Mouse (Mus musculus) lung, postnatal 25 days (tissue): ENCODE measurements around the gene Erc2.
"Not testable (repeated sequence)": the region's sequence is repeated elsewhere in the genome, so short reads cannot be mapped to it uniquely, and the experiment has no call there.

ENCODE experiments used
- DNase-seq: peaks from one replicate; pipeline ENCODE4 v3.0.0; 2022; ENCODE audit warnings: low spot score

The Erc2 gene

GRCm38 (mm10) chr14:27832196-27832595, 210.0 kb downstream of the Erc2 start:
- DNase-seq, result no peak

GRCm38 (mm10) chr14:27835351-27835750, 213.1 kb downstream of the Erc2 start:
- no peak for DNase-seq

DNA sequence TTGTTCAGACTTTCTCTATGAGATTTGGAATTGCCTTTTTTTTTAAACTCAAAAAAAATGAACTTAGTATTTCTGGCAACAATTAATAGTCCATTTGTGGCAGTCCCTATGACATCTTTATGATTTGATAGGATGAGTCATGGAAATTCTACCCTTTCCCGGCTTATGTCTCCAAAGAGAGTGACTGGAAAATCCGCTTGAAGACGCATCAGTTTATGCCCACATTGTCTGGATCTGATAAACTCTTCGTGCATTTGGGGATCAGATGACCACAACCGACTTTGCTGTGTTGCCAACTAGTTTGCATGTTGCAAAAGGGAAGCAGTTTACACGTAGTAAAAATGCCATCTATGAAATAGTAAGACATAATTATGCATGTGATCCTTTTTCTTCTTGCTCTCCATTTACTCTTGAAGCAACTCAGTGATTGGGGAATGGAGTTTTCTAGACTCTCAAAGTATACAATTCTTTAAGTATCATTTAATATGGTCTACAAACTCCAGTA, 215.4 kb downstream of the Erc2 start:
- no peak for DNase-seq

GRCm38 (mm10) chr14:27840120-27840519, 217.9 kb downstream of the Erc2 start:
- DNase-seq, result no peak

DNA sequence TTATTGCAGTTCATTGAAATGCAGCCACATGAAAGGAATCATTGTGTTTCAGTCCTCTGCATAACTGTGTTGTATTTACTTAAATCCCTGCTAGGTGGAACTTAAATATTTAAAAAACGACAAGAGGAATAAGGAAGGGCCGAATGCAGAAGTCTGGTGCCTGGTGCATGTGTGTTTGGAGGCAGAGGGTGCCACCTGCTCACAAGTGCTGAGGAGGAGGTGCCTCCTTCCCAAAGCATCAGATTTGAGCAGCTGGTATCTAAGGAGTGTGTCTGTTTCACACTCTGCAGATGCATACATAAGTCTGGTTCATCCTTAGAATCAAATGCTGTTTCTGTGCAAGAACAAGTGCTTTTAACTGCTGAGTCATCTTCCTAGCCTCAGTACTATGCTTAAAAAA, 224.6 kb downstream of the Erc2 start:
- no peak for DNase-seq

- no peak for DNase-seq
Measured at GRCm38 (mm10) chr14:27847291-27847690, 225.1 kb downstream of the Erc2 start.

DNA sequence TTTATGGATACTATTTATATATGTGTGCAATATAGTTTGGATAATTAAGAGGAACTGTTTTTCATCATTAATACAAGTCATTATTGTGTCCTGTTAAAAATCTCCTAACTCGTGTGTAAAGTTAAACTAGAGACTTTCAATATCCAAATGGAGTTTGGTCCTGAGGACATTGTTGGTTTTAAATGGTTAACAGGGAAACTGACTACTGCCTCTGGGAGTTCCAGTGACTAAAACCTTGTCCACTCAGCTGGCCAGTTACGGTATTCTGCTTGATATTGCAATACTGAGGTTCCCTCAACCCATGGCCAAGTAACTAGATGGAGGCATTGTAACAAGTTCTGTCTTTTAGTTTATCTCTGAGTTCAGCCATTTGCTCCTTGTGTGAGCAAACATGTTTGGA, 229.0 kb downstream of the Erc2 start:
- DNase-seq, result no peak

DNA sequence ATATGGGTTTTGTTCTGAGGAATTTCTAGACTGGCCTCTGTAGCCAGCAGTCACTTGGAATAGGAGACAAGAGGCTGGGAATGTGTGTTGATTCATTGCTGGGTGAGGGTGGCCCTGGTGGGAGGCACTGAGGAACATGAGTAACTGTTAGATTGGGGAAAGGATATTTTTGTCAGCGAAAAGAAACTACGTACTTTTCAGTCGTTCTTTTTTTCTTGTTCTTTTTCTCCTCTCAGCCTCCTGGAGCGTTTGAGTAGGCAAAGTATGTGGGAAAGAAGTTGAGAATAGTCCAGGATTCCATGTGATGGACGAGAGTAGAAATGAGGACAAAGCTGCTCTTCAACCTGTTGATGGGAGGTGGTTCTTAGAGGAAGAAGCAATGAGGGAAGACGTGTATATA, 230.4 kb downstream of the Erc2 start:
- no peak for DNase-seq

DNA sequence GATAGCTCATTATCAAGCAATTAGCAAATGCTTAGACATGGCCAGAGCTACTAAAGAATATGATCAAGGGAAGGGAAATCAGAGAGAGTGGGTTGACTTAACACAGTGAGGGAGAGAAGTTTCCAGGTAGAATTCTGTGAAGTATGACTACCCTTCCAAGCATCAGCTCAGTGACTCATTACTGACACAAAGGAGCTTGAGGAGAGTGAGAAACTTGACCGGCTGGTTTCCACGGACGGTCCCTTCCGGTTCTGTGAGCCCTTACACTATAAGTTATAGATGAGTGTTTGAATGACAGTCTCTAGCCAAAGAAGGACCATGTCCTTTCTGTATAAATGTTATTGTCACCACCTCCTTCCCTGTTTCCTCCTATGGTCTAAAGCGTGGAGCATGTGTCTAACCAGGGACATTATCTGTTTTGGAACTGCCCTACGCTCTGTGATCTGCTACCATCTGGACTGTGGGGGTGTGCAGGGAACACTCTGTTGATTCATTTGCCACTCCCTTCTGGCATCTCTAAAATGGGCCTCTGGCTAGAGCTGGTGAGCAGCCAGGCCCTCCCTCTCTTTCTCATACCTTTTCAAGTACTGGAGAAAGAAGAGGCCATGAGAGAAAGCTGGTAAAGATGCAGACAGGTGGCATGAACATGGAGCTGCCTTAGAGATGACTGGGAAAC, 238.3 kb downstream of the Erc2 start:
- DNase-seq, result no peak

DNA sequence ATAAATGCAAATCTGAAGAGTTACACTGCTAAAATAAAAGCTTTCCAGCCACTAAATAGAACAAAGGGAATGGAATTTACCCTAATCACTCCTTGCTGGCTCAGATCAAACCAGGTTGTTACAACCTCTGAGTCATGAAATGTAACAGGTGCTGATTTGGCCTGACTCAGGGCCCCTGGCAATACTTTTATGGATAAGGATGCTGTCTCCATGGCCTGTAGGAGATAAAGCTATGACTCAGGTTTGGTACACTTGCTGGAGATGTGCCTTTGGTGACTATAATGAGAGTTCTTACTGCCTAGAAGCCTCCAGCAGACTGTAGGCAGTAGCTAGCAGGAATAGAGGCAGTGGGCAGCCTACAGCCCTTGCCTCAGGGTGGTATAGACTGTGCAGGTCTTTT, 240.1 kb downstream of the Erc2 start:
- no peak for DNase-seq

DNA sequence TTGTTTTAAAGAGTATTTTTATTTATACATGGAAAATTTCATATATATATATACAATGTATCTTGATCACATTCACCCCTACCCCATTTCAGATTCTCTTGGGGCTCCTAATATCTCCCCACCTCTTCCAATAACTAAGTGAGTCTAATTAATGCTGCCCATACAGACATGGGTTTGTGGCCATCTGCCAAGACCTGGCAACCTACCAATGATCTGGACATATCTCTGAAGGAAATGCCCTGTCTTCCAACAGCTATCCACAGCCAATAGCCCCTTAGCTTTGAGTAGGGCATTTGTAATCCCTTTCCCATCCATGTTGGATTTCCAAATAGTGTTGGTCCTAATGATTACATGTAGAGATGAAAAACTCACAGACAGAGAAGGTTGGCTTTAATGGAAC, 245.2 kb downstream of the Erc2 start:
- no peak for DNase-seq

DNA sequence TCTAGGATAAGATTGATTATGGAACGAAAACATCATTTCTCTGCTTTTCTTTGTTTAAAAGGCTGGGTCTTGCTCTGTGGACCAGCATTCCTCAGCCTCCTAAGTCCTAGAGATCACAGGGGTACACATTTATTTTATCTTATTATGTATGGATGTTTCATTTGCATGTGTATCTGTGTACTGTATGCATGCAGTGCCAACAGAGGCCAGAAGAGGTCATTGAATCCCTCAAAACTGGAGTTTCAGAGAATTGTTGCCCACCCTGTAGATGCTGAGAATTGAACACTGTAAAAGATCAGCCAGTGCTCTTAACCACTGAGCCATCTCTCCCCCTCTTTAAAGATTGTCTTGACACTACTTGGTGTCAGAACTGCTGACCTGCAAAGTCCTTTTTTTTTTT, 251.4 kb downstream of the Erc2 start:
- DNase-seq, result no peak

DNA sequence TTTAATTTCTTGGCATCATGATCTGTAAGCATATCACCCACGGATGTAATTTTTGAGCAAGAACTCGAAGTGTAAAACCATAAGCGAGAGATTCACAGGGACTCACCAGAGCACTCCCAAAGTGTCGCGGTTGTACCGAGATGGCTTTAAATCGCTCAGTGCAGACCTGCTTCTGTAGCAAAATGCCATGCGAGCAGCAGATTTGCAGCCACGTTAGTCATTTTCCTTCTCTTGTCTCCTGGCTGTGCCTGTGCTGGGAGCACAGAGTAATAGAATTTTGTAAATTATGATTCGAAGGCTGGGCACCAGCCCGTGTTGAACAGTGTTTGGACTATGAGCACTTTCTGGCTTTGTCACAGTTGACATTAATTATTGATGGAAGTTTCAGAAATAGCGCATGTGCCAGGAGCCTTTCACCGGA, 253.8 kb downstream of the Erc2 start:
- DNase-seq, result no peak

GRCm38 (mm10) chr14:27881972-27882371, 259.7 kb downstream of the Erc2 start:
- DNase-seq, result no peak

DNA sequence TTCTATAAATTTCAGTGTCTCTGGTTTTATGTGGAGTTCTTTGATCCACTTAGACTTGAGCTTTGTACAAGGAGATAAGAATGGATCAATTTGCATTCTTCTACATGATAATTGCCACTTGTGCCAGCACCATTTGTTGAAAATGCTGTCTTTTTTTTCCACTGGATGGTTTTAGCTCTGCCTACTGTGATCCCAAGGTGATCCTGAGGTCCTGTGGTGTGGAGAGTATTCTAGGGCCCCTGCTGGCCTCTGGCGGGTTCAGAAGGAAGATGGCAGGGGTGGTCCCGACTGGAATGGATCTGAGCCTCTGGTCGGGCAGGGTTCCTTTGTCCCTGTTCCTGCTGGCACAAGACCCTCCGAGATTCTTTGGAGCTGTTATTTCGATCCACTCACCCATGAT, 264.1 kb downstream of the Erc2 start:
- DNase-seq, result not testable (repeated sequence)

DNA sequence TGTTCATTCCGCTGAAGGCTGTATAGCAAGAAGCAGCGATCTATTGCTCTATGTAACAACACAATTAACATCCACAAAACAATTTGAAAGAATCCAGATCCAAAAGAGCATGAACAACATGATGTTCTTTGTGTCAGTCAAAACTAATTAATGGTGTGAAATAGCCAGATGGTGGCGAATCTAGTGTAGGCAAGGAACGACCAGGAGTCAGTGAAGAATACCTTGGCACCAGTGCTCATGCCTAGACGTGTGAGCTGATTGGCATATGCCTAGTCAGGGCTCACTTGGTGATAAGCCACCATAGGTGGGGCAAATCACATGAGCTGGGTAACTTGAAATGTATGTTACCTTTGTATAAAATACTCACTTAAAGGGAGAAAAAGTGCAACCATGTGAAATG, 265.3 kb downstream of the Erc2 start:
- DNase-seq, result no peak

- peak; percentile 7 for DNase-seq
Measured at GRCm38 (mm10) chr14:27889650-27890049, 267.4 kb downstream of the Erc2 start.

- no peak for DNase-seq
Measured at GRCm38 (mm10) chr14:27892416-27892815, 270.2 kb downstream of the Erc2 start.

DNA sequence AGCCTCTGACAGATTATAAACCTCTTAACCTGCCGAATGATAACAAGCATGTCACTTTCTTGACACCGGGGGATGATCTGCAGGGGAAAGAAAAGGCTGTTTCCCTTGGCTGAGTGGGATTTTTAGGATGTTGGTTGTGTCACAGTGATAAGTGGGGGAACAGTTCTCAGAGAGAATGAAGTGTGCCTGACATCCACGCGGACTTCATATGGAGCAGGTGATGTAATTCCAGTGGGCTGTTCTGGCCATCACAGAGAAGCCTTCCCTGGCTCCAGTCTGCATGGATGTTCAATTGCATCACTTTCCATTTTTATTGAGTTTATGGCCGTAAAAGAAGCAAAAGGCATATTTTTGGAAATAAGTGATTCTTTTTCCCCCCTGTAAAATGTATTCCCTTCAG, 279.5 kb downstream of the Erc2 start:
- no peak for DNase-seq

DNA sequence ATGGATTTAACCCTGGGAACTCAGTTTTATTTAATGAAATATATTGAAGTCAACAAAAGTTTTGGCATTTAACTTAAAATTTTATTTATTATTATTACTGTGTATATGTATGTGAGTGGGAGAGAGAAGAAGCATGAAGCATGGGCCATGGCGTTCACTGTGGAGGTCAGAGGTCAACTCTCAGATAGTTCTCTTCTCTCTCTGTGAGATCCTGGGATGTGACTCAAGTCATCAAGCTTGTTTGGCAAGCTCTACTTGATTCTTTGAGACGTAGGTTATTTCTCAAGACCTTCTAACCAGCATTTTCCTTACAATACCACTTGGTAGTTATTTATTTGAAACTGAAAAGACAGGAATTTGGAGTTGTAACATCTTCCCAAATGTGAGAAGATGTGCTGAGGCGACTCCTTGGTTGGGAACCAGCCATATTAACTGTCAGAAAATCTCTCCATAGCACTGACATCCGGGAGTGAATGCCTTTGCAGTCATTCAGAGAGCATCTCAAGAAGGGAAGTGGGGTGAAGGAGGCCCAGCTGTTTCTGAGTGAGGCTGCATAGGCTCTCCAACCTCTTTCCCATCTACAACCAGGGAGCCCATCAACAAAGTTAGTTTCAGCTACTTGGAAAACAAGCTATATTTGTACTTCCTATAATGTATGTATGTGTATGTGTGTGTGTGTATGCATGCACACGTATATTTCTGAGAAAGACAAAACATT, 299.6 kb downstream of the Erc2 start:
- DNase-seq, result no peak

DNA sequence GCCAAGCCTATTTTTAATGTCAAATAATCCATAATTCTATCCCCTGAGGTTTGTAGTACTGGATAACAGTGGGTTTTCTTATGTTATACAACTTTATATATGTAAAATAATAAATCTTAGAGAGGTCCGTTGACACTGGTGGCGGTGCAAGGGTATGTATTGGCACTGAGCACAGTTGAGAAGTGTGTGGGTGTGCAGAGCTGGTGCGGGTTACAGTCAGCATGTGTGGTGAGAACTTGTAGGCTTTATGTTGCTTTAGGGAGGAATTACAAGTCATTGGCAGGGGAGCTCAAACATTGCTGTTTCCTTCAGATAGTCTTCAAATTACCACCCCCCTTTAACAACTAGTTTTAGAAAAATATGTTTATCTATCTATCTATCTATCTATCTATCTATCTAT, 305.1 kb downstream of the Erc2 start:
- no peak for DNase-seq

GRCm38 (mm10) chr14:27933533-27933932, 311.3 kb downstream of the Erc2 start:
- no peak for DNase-seq

DNA sequence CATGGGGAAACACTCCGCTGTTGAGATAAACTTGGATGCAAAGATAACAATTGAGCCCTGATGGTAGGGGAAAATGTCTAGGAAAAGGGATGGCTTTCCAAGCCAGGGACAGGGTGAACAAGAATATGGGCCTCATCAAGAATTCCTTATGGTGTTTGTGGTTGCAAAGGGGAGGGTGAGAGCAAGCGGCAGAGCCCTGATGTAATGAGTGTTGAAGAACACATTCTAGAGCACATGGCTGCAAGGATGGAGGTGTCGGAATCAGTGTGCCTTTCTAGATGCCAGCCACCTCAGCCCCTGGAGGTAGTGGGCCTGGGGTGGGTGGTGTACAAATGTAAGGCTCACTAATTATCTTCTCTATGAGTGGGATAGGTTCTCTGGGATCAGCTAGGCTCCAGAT, 313.5 kb downstream of the Erc2 start:
- no peak for DNase-seq

GRCm38 (mm10) chr14:27937922-27938321, 315.7 kb downstream of the Erc2 start:
- no peak for DNase-seq
